Mouse (Mus musculus): Measurements from ENCODE around the gene Hk1. TPM values are rescaled to one million over a fixed set of nuclear protein-coding genes. Genes with fewer than 3 reads are reported as not detected.

Gene Hk1
- polyA plus RNA-seq, 1 experiment from 2014 or later: 96.0 TPM

DNA sequence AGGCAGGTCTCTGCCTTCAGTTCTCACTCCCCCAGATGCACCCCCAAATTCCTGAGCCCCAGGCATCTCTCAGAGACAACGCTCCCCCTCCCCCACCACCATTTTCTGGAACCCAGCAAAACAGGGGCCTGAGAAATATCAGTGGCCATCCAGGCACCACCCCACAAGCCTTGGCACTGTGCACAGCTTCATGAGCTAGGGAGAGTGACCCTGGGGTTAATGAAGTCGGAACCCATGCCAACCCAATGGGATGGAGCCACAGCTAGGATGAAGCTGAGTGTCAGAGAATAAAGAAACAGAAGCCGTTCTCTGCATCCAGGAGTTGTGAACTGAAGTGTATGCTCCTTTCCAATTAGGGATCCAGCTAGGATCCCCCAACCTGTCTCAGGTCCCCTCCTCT lies 132.6 kb downstream of the Hk1 start:
- Histone ChIP-seq H3K9me3 (no peaks in the 10 kb centered on the region), H3K4me1 (replicated peaks) (no peaks in the 10 kb centered on the region), H3K4me2 (no peak overlapping the region), H3K27me3 (no peaks in the 10 kb centered on the region), H3K4me3 (no peak overlapping the region), H3K9ac (no peak overlapping the region), H3K27ac (replicated peaks) (no peak overlapping the region), H3K36me3 (no peaks in the 10 kb centered on the region)
- no peak; the same call in 1 of the 2 replicates for ATAC-seq (ENCODE audit: low read depth)
- 71% methylated on average over 3 of the region's 3 CpGs for WGBS

DNA sequence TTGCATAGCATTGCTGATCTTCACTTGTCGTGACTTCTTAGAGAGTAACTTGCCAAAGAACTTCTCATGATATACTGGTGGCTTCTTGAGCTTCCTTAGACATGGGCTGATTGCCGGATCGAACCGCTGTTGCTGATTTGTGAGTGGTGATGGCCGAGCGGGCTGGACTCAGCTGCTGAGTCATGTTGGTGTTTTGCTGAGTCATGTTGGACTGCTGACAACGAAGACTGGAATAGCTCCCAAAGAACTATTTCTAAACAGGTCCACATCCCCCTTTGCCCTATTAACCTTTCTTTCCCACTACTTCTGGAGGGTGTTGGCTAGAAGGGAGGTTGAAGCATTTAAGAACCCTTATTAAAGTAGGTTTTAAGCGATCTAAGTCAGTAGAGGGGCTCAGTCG lies 135.6 kb downstream of the Hk1 start:
- Histone ChIP-seq H3K9ac (no peak overlapping the region), H3K4me3 (no peak overlapping the region), H3K4me2 (no peak overlapping the region), H3K4me1 (replicated peaks) (no peaks in the 10 kb centered on the region), H3K27me3 (no peaks in the 10 kb centered on the region), H3K36me3 (no peaks in the 10 kb centered on the region), H3K9me3 (no peaks in the 10 kb centered on the region), H3K27ac (replicated peaks) (no peak overlapping the region)
- 91% methylated on average over 9 of the region's 9 CpGs for WGBS
- no peak for ATAC-seq (ENCODE audit: low read depth)

DNA sequence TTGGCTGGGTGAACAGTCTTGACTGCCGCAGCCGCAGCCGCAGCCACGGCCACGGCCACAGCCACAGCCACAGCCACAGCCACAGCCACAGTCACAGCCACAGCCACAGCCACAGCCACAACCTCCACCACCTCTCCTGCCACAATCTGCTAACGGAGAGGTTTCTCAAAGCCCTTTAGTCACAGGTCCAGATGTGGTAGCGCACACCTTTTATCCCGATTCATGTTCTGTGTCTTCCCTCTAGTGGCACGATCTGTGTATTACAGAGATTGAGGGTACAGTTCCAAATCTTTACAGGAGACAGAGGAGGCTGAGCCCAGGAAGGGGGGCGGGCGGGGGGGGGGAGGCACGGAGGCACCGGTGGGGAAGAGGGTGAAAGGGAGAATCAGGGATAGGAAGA lies 136.8 kb downstream of the Hk1 start:
- Histone ChIP-seq H3K36me3 (no peaks in the 10 kb centered on the region), H3K9ac (no peak overlapping the region), H3K27me3 (no peaks in the 10 kb centered on the region), H3K27ac (replicated peaks) (no peak overlapping the region), H3K4me1 (replicated peaks) (no peaks in the 10 kb centered on the region), H3K9me3 (no peaks in the 10 kb centered on the region), H3K4me3 (no peak overlapping the region), H3K4me2 (no peak overlapping the region)
- 55% methylated on average over 13 of the region's 13 CpGs for WGBS
- no peak for ATAC-seq (ENCODE audit: low read depth)

DNA sequence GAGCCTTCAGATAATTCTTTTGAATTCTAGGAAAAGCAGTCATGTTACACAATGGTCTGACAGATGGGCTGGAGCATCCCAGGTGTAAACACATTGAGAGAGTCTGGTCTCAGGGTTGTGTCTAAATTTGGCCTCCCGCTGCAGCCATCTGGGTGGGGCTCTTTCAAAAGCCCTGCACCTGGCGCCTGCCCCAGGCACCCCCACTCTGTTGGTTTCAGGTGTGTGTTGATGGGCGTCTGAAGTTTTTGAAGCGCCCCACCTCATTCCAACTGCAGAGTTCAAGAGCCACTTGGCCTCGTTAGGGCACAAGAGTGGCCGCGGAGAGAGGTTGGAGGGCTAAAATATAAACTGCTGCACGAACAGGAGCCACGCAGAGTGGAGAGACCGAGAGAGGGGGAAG lies 137.3 kb downstream of the Hk1 start:
- H3K27me3 ChIP-seq: no peaks in the 10 kb centered on the region
- no peak overlapping the region for H3K4me3 ChIP-seq
- no peak overlapping the region for H3K4me2 ChIP-seq
- no peaks in the 10 kb centered on the region for H3K36me3 ChIP-seq
- H3K9me3 ChIP-seq: no peaks in the 10 kb centered on the region
- 85% methylated on average over 10 of the region's 10 CpGs for WGBS
- ATAC-seq (ENCODE audit: low read depth): no peak
- no peak overlapping the region for H3K9ac ChIP-seq
- no peaks in the 10 kb centered on the region for H3K4me1 ChIP-seq (replicated peaks)
- no peak overlapping the region for H3K27ac ChIP-seq (replicated peaks)

DNA sequence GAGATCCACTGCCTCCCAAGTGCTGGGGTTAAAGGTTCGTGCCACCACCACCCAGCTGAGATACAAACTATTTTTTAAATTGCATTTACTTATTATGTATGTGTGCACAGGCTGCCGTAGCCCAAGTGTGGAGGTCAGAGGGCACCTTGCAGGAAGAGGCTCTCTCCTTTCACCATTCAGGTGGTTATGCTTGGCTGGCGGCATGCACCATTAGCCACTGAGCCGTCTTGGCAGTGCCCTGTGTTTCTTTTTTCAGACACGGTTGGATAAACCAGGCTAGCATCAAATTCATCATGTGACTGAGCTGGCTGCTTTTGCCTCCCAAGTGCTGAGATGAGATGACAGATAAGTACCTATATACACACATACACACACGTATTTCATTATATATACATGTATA lies 140.4 kb downstream of the Hk1 start:
- no peaks in the 10 kb centered on the region for H3K36me3 ChIP-seq
- no peak for ATAC-seq (ENCODE audit: low read depth)

DNA sequence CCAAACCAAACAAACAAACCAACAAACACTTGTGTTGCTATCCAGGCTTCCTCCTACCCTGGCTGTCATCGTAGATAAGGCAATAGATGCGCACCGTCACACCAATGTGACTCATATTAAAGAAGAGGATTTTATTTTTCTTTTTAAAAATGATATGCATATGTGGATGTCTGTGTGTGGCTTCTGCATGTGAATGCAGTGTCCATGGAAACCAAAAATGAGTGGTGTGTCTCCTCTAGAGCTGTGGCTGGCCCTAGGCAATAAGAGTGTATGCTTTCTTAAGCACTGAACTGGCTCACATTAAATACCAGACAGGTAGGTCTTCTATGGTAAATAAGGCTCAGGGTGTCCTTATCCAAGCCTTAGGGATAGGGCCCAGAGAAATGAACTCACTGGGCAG lies 141.0 kb downstream of the Hk1 start:
- WGBS: 96% methylated on average over 3 of the region's 3 CpGs
- Histone ChIP-seq H3K4me3 (no peak overlapping the region), H3K36me3 (no peaks in the 10 kb centered on the region), H3K9ac (no peak overlapping the region), H3K27ac (replicated peaks) (no peak overlapping the region), H3K4me2 (no peak overlapping the region), H3K27me3 (0 out of 2 replicates have a peak, but pooled peaks cover 2% of the 10 kb centered on the region), H3K4me1 (replicated peaks) (no peaks in the 10 kb centered on the region), H3K9me3 (no peaks in the 10 kb centered on the region)
- no peak for ATAC-seq (ENCODE audit: low read depth)

More for the DNA sequence above, 140.4 kb downstream of the Hk1 start:
- no peak overlapping the region for H3K9ac ChIP-seq
- H3K27ac ChIP-seq (replicated peaks): no peak overlapping the region
- H3K4me3 ChIP-seq: no peak overlapping the region
- 54% methylated on average over 6 of the region's 6 CpGs for WGBS
- no peaks in the 10 kb centered on the region for H3K9me3 ChIP-seq
- no peaks in the 10 kb centered on the region for H3K4me1 ChIP-seq (replicated peaks)
- no peak overlapping the region for H3K4me2 ChIP-seq
- no peaks in the 10 kb centered on the region for H3K27me3 ChIP-seq

DNA sequence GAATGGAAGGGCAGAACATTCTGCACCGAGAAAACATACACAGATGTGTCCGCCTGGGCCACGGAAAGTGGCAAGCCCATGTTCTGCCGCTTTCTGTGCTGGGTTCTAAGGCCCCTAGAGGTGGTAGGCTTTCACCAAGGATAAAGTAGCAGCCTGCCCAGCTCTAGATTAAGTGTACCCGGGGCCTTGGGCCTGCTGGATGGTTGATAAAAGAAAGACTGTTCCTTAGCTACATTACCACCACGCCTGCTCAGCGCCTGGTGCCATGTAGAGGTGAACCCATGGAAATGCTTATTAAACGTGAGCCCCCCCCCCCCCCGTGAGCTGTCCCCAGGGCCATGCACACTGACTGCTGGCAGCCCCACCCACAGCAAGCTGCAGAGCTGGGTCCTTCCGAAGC lies 142.5 kb downstream of the Hk1 start:
- no peak overlapping the region for H3K4me2 ChIP-seq
- H3K4me1 ChIP-seq (replicated peaks): no peaks in the 10 kb centered on the region
- WGBS: 81% methylated on average over 10 of the region's 10 CpGs
- H3K27ac ChIP-seq (replicated peaks): no peak overlapping the region
- no peak for ATAC-seq (ENCODE audit: low read depth)
- H3K9me3 ChIP-seq: no peaks in the 10 kb centered on the region
- H3K27me3 ChIP-seq: peaks cover 13% of the 10 kb centered on the region; the same call in 1 of the 2 replicates
- H3K4me3 ChIP-seq: no peak overlapping the region
- no peaks in the 10 kb centered on the region for H3K36me3 ChIP-seq
- H3K9ac ChIP-seq: no peak overlapping the region

DNA sequence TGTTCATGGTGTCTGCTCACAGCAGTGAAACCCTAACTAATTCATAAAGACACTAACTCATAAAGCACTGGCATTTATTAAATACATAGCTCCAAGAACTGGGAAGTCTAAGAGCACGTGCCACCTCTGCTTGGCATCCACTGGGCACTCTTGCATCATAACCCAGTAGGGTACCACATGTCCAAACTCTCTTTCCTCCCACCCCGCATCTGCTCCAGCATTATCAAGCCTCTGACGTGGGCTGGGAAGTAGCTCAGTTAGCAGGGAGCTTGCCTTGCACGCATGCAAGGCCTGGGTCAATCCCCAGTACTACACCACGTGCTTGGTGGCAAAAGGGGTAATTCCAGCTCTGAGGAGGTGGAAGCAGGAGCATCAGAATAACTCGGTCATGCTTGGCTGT lies 143.5 kb downstream of the Hk1 start:
- peaks cover 19% of the 10 kb centered on the region for H3K27me3 ChIP-seq
- no peak overlapping the region for H3K4me3 ChIP-seq
- H3K9me3 ChIP-seq: no peaks in the 10 kb centered on the region
- H3K36me3 ChIP-seq: no peaks in the 10 kb centered on the region
- no peak overlapping the region for H3K4me2 ChIP-seq
- no peak overlapping the region for H3K9ac ChIP-seq
- no peaks in the 10 kb centered on the region for H3K4me1 ChIP-seq (replicated peaks)
- WGBS: 87% methylated on average over 6 of the region's 6 CpGs
- ATAC-seq (ENCODE audit: low read depth): no peak
- no peak overlapping the region for H3K27ac ChIP-seq (replicated peaks)

DNA sequence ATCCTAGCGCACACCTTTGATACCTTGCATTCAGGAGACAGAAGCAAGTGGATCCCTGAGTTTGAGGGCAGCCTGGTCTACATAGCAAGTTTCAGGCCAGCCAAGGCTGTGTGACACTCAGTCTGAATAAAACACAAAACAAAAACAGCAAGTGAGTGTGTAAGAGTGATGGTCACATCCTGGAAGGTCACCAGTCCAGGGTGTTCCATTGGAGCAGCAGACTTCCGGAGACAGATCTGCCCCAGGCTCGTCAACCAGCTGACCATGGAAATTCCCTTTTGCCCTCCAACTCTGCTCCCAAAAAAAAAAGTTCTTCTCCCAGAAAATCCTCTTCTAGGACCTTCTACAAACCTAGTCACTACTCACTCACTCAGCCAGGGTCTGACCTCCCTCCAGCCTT lies 147.9 kb downstream of the Hk1 start:
- H3K27ac ChIP-seq (replicated peaks): no peak overlapping the region
- H3K4me1 ChIP-seq (replicated peaks): peaks cover 7% of the 10 kb centered on the region
- no peaks in the 10 kb centered on the region for H3K36me3 ChIP-seq
- no peak overlapping the region for H3K9ac ChIP-seq
- WGBS: 77% methylated on average over 3 of the region's 3 CpGs
- peak overlapping the region; percentile 56; the same call in 1 of the 2 replicates for H3K4me3 ChIP-seq
- no peak for ATAC-seq (ENCODE audit: low read depth)
- no peaks in the 10 kb centered on the region for H3K9me3 ChIP-seq
- peaks cover 27% of the 10 kb centered on the region for H3K27me3 ChIP-seq
- peak overlapping the region; percentile 94 for H3K4me2 ChIP-seq

DNA sequence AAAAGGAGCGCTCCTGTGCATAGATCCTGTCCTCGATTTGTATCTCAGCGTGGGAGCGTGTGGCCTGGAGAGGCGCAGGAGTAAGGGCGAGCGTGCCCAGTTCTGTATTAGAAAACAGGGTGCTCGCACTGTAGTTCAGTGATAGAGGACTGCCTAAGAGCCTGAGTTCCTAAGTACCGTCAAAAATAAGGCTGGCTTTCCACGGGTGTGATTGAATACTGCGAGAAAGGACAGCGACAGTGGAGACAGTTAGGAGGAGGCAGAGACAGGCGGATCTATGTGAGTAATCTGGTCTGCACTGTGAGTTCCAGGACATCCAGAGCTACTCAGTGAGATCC lies 148.3 kb downstream of the Hk1 start:
- peak overlapping the region; percentile 70 for H3K9ac ChIP-seq
- H3K36me3 ChIP-seq: no peaks in the 10 kb centered on the region
- ATAC-seq (ENCODE audit: low read depth): no peak
- H3K27ac ChIP-seq (replicated peaks): no peak overlapping the region
- peaks cover 27% of the 10 kb centered on the region for H3K27me3 ChIP-seq
- H3K4me1 ChIP-seq (replicated peaks): peaks cover 7% of the 10 kb centered on the region
- peak overlapping the region; percentile 56 for H3K4me3 ChIP-seq
- no peaks in the 10 kb centered on the region for H3K9me3 ChIP-seq
- WGBS: 3% methylated on average over 13 of the region's 13 CpGs
- peak overlapping the region; percentile 94 for H3K4me2 ChIP-seq

DNA sequence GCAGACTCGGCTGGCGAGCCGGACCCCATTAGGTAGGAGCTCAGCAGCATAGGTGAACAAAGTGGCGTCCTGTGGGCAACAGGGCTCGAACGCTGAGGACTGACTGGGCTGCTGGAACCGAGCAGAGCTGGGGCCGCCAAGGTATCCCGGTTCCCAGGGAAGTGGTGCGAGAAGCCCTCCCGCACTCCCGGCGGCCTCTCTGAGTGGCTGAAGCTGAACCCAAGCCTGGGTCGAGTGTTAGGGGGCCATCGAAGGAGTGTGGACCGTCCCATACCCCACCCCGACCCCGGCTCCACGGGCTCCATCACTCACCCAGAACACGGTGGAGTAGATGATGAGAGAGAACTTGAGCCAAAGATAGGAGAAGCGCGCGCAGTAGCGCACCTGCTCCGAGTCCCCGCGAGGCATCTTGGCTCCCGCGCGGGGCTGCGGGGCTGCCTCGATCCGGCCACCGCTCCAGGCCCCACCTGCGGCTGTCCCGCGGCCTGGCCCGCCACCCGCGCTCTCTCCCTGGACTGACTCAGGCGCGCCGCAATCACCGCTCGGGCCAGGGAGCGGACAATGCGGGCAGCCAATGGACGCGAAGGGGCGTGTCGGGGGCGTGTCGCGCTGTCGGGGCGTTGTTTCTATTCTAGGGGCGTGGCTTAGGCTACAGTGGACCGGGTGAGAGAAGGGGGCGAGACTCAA lies 148.9 kb downstream of the Hk1 start, which contains the start of gene Tspan15:
TSS of gene Tspan15 (minus strand) at position 544 of the 687 bp plus-strand sequence.
- peak; percentile 96 for ATAC-seq (ENCODE audit: low read depth)
- Histone ChIP-seq H3K27me3 (peaks cover 27% of the 10 kb centered on the region), H3K4me2 (peak within 1 kb of the TSS; percentile 94), H3K9ac (peak within 1 kb of the TSS; percentile 70), H3K9me3 (no peaks in the 10 kb centered on the region), H3K4me3 (peak within 1 kb of the TSS; percentile 56), H3K36me3 (no peaks in the 10 kb centered on the region), H3K27ac (replicated peaks) (no peak within 1 kb of the TSS), H3K4me1 (replicated peaks) (peaks cover 7% of the 10 kb centered on the region)
- under 1% methylated on average over 55 of the region's 59 CpGs for WGBS

DNA sequence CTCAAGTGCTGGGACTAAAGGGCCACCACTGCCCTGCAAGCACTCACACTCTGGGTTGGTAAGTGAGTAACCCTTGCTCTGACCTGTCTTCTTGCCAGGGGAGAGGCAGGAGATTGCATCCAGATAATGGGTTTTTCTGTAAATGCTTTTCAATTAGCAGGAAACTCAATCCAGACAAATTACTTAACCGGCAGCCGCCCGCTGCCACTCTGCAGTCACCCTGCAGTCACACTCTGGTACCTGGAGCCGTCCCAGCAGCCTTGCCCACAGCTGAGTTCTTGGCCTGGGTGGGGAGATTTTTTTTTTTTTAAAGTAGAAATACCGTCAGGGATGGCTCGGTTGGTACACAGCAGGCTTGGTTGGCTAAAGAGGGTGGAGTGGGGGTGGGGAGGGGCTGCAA lies 151.6 kb downstream of the Hk1 start:
- H3K4me1 ChIP-seq (replicated peaks): peaks cover 7% of the 10 kb centered on the region
- no peak for ATAC-seq (ENCODE audit: low read depth)

DNA sequence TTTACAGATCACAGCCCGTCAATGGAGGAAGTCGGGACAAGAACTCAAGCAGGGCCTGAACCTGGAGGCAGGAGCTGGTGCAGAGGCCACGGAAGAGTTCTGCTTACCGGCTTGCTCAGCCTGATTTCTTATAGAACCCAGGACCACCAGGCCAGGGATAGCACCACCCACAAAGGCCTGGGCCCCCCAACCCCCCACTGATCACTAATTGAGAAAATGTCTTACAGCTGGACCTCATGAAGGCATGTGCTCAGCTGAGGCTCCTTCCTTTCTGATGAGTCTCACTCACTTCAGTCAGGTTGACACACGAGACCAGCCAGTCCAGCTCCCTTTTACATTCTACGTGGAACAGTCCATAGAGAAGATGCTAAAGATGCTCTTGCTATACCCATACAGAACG lies 153.9 kb downstream of the Hk1 start:
- Histone ChIP-seq H3K27ac (replicated peaks) (no peak overlapping the region), H3K27me3 (peaks cover 8% of the 10 kb centered on the region), H3K9me3 (no peaks in the 10 kb centered on the region), H3K4me1 (replicated peaks) (peaks cover 7% of the 10 kb centered on the region), H3K9ac (no peak overlapping the region), H3K4me3 (no peak overlapping the region), H3K36me3 (no peaks in the 10 kb centered on the region), H3K4me2 (no peak overlapping the region)
- ATAC-seq (ENCODE audit: low read depth): no peak
- WGBS: 82% methylated on average over 7 of the region's 7 CpGs

More for the DNA sequence above, 151.6 kb downstream of the Hk1 start:
- Histone ChIP-seq H3K4me2 (no peak overlapping the region), H3K36me3 (no peaks in the 10 kb centered on the region), H3K9me3 (no peaks in the 10 kb centered on the region), H3K27me3 (peaks cover 19% of the 10 kb centered on the region), H3K27ac (replicated peaks) (no peak overlapping the region), H3K4me3 (no peak overlapping the region), H3K9ac (no peak overlapping the region)
- WGBS: 57% methylated on average over 6 of the region's 6 CpGs
